Mouse (Mus musculus) embryonic fibroblast, embryonic 13.5 days (primary cell): ENCODE results near the gene Mindy4b-ps. TPM values are rescaled to one million over a fixed set of nuclear protein-coding genes. Genes with fewer than 3 reads are reported as not detected.

Experiments used
- H3K27ac ChIP-seq: 2 replicates; pipeline ENCODE4 v1.5.1; 2012; ENCODE audit warnings: low read length, control low read depth, inconsistent platforms; ENCODE audit not compliant: insufficient read depth
- H3K4me1 ChIP-seq: 2 replicates; pipeline ENCODE4 v1.6.1; 2011; ENCODE audit warnings: low read length; ENCODE audit not compliant: control insufficient read depth, insufficient read depth
- H3K4me3 ChIP-seq: 2 replicates; pipeline ENCODE4 v1.5.1; 2011; ENCODE audit warnings: mild to moderate bottlenecking, control low read depth, low read length; ENCODE audit not compliant: insufficient read depth
- CTCF ChIP-seq: IDR thresholded peaks from 2 replicates; pipeline ENCODE4 v1.5.1; 2011; ENCODE audit warnings: mild to moderate bottlenecking, control low read depth, low read length, moderate library complexity, borderline replicate concordance; ENCODE audit not compliant: insufficient read depth
- POLR2A ChIP-seq: IDR thresholded peaks from 2 replicates; pipeline ENCODE4 v1.6.1; 2011; ENCODE audit warnings: low read depth, mild to moderate bottlenecking, control low read depth, low read length, moderate library complexity
- polyA plus RNA-seq: library from polyadenylated mRNA; stranded (reverse); fragments of >200 nt; gene quantifications from 2 replicates; pipeline ENCODE4 v1.2.4, GENCODE M21; 2011; ENCODE audit warnings: low read depth; ENCODE audit not compliant: missing spikeins, insufficient read length

Mindy4b-ps gene
- polyA plus RNA-seq, 1 experiment: not detected

DNA sequence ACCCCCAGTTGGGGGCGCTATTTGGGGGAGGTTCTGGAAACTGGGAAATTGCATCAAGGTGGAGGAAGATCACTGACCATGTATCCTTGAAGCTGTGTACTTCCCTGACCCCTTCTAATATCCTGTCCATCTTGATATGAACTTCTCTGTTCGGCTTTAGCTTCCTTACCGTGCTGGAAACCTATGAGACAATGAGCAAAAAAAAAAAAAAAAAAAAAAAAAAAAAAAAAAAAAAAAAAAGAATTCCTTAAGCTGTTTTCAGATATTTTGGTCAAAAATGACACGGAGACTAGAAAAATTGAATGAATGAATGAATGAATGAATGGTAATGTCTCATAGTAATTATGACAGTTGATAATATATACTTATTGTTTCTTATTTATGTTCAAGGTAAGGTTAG lies 35.6 kb downstream of the Mindy4b-ps start:
- H3K27ac ChIP-seq: no peak overlapping the region
- no peak for TF ChIP-seq POLR2A
- TF ChIP-seq CTCF: no peak
- no peaks in the 10 kb centered on the region for H3K4me1 ChIP-seq
- H3K4me3 ChIP-seq: no peak overlapping the region

DNA sequence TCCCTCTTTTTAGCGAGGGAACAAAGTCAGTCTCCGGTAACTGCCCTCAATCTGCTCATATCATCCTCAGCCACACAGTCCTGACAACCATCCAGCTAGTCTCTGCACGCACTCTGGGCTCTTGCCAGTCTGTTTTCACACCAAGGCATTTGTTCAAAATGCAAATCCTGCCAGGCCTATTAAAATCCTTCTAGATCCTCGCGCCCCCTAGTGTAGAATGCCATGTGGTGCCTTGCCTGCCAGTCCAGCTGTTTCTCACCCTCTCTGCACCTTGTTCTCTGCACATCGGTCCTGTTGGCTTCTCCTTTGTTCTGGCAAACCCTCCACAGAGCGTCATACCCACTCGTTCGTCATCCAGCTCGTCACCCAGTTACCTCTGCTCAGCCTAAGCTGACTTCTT lies 36.2 kb downstream of the Mindy4b-ps start:
- Histone ChIP-seq H3K27ac (no peak overlapping the region), H3K4me3 (no peak overlapping the region), H3K4me1 (no peaks in the 10 kb centered on the region)
- TF ChIP-seq POLR2A: no peak
- TF ChIP-seq CTCF: peak; percentile 73; the same call in 1 of the 2 replicates

DNA sequence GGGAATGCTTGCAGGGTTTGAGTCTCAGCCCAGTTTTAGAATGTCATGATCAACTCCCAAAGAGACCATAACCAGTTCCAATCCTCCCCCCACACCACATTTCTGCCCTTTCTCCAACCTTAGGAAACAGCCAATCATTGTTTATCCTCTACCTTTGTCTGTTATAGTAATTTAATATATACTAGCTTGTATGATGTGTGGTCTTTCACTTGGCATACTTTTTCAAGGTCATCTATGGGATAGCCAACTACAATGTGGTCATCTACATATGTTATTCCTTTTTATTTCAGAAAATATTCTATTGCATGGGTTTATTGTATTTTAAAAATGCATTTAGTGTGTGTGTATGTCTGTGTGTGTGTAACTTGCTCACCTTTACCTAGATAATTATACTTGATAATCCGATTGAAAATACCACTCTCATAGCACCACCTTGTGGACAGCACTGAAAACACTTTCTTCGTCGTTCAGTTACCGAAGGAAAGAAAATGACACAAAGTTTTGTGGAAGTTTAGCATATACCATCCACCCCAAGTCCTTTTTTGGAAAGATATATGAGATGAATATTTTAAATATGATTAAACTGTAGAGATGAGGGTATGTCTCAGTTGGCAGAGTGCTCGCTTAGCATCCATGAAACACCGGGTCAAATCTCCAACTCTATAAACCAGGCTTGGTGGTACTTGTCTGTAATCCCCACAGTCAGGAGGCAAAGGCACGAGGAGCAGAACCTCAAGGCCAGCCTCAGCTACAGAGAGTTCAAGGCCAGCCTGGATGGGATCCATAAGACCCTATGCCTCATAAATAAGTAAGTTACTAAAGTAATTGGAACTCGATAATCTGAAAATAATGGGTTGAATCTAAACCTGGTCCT lies 37.7 kb downstream of the Mindy4b-ps start:
- H3K4me1 ChIP-seq: no peaks in the 10 kb centered on the region
- TF ChIP-seq CTCF (no peak), POLR2A (no peak)
- H3K27ac ChIP-seq: no peak overlapping the region
- H3K4me3 ChIP-seq: no peak overlapping the region

DNA sequence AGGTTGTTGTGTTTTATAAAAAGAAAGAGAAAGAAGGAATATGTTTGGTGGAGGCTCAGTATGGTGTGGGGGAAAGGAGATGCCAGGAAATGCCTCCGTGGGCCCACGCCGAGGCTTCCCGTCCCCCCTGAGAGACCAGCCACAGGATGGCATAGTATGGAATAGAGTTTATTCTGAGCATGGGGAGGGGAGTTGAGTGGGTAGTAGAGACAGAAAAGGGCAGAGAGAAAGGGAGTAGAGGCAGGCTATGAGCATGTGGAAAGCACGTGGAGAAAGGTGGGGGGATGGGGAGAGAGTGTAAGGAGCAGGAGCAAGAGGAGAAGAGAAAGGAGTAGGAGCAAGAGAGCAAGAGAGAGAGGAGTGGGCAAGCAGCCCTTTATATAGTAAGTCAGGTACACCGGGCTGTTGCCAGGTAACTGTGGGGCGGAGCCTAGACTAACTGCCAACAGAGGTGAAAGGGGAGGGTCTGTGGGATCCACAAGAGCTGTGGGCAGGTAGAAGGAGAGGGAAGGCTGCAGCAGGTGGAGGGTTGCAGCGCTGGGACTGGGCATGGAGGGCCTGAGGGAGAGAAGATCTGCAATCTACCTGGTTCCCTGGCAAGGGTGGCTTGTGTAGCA lies 38.4 kb downstream of the Mindy4b-ps start:
- TF ChIP-seq POLR2A: no peak
- no peak for TF ChIP-seq CTCF

DNA sequence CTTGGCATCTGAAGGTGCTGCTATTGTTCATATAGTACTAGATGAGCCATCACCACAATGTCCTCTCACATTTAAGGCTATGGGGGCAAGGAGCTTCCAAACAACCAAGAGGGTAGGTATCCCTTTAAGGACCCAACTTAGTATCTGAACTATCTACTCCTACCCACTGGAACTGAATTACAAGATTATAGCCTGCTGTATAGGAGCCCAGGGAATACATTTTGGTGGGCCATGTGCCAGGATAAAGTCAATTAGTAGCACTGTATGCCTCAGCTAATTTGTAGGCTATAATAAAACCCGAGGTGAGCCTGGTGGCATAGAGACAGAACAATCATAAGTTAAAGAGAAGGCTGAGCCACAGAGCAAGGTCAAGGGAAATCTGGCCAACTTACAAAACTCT lies 65.7 kb downstream of the Mindy4b-ps start:
- no peak for TF ChIP-seq POLR2A
- no peak for TF ChIP-seq CTCF
- no peak overlapping the region for H3K4me3 ChIP-seq
- no peak overlapping the region for H3K27ac ChIP-seq

More for the DNA sequence above, 38.4 kb downstream of the Mindy4b-ps start:
- no peak overlapping the region for H3K4me3 ChIP-seq
- H3K4me1 ChIP-seq: no peaks in the 10 kb centered on the region
- H3K27ac ChIP-seq: no peak overlapping the region

DNA sequence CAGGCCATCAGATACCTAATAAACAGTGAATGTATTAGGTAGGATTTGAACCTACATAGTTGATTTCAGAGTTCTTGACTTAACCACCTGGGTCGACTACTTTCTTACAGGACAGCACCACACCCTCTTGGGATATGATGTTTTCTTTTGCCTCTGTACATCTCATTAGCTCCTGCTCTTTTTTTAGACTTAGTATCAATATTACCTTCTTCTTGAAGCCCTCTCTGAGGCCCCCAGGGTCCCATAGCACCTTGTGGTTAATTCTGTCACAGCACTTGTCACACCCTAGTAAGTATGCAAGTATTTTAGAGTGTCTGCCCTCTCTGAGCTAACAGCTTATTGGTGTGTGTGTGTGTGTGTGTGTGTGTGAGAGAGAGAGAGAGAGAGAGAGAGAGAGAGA lies 66.3 kb downstream of the Mindy4b-ps start:
- no peak for TF ChIP-seq POLR2A
- no peak for TF ChIP-seq CTCF
- no peaks in the 10 kb centered on the region for H3K4me1 ChIP-seq
- H3K27ac ChIP-seq: no peak overlapping the region
- no peak overlapping the region for H3K4me3 ChIP-seq

More for the DNA sequence above, 65.7 kb downstream of the Mindy4b-ps start:
- H3K4me1 ChIP-seq: no peaks in the 10 kb centered on the region

DNA sequence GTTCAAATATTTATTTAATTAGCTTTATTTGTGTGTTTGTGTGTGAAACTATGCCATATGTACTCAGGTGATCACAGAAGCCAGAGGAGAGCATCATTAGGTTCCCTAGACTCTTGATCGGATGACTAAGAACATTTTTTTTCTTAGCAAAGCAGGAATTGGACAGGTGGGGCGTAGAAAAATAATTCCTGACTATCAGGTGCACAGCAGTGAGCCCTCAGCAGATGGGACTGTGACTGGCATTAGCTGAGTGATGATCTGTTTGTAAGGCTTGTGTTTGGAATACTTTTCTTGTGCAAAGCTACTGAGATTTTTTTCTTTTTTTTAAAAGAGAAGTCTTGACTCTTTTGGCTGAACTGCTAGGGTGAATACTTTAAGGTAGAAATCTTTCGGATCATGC lies 67.8 kb downstream of the Mindy4b-ps start:
- TF ChIP-seq POLR2A: no peak
- TF ChIP-seq CTCF: no peak
- no peak overlapping the region for H3K27ac ChIP-seq
- no peak overlapping the region for H3K4me3 ChIP-seq
- no peaks in the 10 kb centered on the region for H3K4me1 ChIP-seq

DNA sequence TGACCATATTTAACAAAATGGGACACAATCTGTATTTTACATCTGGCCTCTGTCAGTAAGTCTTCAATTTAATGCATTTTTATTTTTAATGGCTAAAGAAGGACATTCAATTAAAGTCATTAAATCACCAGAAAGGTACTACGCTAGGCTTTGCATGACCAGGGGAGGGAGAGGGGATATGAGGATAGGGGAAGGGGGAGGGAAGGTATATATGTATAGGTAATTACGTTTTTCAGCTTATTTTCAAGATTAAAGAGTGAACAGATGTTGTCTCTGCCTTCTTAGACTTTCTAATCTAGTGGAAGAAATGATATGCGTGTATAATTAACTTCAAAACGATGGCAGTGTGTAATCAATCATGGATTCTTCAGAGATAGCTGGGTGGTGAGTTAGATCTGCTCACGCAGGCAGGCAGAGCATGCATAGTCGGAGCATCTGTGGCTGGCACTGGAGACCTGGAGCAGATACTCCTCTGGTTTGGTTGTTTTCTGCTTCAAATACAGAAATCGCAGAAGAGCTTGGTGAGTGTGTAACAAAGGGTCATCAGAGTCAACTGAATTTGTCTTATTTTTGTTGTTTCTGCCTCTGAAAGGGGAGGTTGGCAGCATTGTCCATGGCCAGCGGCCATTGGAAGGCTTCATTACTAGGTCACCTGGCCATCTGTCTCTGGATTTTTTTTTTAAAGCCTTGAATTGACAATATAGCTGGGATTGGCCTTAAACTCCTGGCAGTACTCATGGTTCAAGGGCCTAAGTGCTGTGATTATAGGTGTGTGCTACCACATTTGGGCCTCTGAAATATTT lies 70.1 kb downstream of the Mindy4b-ps start:
- H3K4me1 ChIP-seq: no peaks in the 10 kb centered on the region
- H3K4me3 ChIP-seq: no peak overlapping the region
- TF ChIP-seq CTCF (no peak), POLR2A (no peak)
- no peak overlapping the region for H3K27ac ChIP-seq

DNA sequence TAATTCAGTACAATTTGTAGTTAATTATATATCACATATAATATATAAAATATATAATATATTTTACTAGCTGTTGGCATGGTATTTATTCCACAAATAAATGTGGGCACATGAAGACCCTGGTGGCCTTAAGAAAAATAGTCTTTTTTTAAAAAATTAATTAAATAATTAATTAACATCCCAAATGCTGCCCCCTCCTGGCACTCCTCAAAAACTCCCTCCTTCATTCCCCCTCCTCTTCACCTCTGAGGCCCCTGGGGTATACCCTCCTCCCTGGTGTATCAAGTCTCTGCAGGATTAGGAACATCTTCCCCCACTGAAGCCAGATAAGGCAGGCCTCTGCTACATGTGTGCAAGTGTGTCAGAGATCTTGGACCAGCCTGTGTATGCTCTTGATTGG lies 73.4 kb downstream of the Mindy4b-ps start:
- Histone ChIP-seq H3K4me3 (no peak overlapping the region), H3K27ac (no peak overlapping the region), H3K4me1 (no peaks in the 10 kb centered on the region)
- TF ChIP-seq CTCF (no peak), POLR2A (no peak)

DNA sequence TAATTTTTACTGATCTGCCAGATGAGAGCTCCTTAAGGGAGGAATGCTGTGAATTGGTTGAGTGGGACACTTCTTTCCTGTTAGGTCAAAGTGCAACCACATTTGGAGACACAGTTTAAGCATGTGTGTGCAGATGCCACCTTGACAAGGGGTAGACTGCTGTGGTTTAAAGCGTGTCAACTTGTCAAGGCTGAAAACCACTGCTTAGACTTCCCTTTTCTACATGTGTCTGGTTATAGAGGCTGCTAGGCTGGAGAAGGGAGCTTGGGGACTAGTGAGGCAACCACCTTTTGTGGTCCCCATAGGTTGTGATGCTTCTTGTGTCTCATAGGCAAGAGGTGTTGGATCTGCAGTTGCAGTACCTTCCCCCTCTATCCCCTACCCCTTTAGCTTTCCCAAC lies 74.2 kb downstream of the Mindy4b-ps start:
- TF ChIP-seq CTCF: no peak
- TF ChIP-seq POLR2A: no peak
- Histone ChIP-seq H3K4me1 (no peaks in the 10 kb centered on the region), H3K4me3 (no peak overlapping the region), H3K27ac (no peak overlapping the region)

DNA sequence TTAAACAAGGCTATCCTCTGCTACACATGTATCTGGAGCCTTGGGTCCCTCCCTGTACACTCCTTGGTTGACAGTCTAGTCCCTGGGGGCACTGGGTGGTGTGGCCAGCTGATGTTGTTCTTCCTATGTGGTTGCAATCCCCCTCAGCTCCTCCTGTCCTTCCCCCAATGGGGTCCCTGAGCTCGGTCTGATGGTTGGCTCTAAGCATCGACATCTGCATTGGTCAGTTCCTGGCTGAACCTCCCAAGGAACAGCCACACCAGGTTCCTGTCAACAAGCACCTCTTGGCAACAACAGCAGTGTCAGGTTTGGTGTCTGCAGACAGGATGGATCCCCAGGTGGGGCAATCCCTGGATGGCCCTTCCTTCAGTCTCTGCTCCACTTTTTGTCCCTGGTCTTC lies 82.6 kb downstream of the Mindy4b-ps start:
- no peak overlapping the region for H3K27ac ChIP-seq
- no peaks in the 10 kb centered on the region for H3K4me1 ChIP-seq
- H3K4me3 ChIP-seq: no peak overlapping the region
- no peak for TF ChIP-seq POLR2A
- TF ChIP-seq CTCF: no peak

Other genes starting within 250 kb of the Mindy4b-ps start
- 126 and 130 TPM in 2 replicates for gene Selenot, start 245.7 kb downstream of the Mindy4b-ps start, polyA plus RNA-seq
- 0.32 TPM in 1 of 2 replicates, not detected in the other for gene Erich6, start 185.1 kb downstream of the Mindy4b-ps start, polyA plus RNA-seq
- gene Siah2, start 129.9 kb downstream of the Mindy4b-ps start, polyA plus RNA-seq: 13.1 and 20.6 TPM in 2 replicates
- gene Clrn1, start 63.0 kb upstream of the Mindy4b-ps start, polyA plus RNA-seq: not detected in 2 replicates
- gene Med12l, start 183.5 kb upstream of the Mindy4b-ps start, polyA plus RNA-seq: 0.30 and 0.97 TPM in 2 replicates